Mouse (Mus musculus) right cerebral cortex, adult 18-20 months (tissue): ENCODE data around the gene Ssna1.

Experiments
- DNase-seq: peaks from one replicate; pipeline ENCODE4 v3.0.0; 2022; ENCODE audit warnings: mixed read lengths

Ssna1 gene

DNA sequence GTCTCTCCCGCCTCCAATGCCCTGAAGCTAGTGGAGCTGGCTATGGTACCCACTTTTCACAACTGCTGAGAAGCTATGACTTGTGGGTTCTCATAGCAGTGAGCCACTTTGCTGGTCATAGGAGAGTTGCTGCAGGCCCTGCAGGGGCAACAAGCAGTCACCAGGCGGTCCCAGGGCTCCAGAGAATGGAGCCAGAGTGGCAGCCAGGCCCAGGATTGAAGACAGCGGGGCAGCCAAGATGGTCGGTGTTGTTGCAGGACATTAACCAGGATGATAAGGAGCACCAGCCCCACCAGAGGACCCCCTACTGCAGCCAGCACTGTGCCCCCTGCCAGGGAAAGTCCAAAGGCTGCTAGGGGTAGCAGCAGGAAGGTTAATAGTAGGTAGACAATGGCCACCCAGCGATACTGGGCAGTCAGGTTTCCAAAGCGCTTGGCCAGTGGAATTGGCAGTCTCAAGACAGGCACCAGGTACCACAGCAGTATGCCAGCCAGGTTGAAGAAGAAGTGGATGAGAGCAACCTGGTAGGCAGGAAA lies 43.2 kb downstream of the Ssna1 start:
- DNase-seq = no peak

DNA sequence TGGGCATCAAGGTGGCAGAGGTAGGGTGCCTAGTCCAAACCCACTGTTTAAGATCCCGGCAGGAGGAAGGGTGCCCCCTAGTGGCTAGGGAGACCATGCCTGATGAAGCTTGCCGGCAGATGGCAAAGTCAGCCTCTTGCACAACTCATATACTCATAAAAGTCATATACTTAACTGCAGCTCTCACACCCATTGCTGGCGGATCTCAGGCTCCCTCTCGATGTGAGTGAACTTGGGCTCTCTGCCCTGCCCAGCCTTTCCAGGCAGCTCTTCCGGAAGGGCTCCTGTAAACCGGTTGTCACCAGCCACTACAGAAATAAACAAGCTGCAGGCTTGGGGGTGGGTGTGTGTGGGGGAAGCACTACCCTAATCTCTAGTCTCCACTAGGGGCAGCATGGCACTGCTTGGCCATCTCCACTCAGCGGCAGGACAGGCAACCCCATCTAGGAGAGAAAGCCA lies 43.8 kb downstream of the Ssna1 start:
- DNase-seq = peak; percentile 88

DNA sequence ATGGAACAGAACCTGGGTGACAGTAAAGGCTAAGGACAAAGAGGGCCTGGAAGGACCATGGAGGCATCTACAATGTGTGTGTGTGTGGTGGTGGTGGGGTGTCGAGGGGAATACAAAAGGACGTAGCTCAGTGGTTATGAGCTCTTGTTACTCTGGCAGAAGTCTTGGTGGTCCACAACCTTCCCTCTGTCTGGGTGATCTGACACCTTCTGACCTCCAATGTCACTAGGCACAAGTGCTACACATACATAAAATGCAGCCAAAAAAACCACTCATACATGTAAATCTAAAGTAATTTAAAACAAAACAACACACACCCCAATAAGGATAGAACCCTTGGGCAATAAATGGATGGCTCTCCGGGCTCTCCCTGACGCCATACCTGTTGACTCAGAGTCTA lies 44.8 kb downstream of the Ssna1 start:
- DNase-seq = no peak

DNA sequence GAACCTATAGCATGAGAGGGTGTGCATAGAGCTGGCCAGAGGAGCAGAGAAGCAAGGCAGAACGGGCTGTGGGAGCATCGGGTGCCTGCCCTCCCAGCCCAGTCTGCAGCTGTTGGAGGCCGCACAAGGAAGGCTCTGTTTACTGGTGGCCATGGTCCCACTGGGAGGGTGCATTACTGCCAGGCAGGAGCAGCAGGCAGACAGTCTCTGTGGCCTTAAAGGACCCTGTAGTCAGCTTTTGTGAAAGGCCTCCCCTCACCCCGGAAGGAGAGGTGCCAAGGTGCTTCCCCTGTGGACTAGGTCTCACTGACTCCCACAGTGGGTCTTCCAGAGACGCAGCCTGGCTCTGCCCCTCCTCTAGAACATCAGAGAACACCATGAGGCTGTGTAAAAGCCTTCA lies 45.4 kb downstream of the Ssna1 start:
- peak; percentile 56 for DNase-seq

DNA sequence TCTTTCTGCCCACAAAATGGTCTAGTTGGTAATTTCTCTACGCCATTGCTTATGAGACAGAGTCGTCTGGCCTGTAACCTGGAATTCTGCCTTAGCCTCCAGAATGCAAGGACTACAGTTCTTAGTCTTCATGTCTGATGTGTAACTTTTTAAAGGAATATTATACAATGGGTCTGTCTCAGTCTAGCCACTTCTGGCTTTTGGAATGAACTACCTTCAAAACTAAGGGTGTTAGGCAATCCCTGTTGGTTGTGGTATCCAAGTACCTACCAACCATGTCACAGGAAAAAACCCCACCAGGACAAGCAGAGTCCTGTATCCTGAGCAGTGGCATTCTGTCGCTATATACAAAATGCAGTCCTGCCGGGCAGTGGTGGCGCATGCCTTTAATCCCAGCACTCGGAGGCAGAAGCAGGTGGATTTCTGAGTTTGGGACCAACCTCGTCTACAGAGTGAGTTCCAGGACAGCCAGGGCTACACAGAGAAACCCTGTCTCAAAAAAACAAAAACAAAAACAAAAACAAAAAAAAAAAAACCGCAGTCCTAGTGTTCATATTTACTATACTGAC lies 46.3 kb downstream of the Ssna1 start:
- no peak for DNase-seq

DNA sequence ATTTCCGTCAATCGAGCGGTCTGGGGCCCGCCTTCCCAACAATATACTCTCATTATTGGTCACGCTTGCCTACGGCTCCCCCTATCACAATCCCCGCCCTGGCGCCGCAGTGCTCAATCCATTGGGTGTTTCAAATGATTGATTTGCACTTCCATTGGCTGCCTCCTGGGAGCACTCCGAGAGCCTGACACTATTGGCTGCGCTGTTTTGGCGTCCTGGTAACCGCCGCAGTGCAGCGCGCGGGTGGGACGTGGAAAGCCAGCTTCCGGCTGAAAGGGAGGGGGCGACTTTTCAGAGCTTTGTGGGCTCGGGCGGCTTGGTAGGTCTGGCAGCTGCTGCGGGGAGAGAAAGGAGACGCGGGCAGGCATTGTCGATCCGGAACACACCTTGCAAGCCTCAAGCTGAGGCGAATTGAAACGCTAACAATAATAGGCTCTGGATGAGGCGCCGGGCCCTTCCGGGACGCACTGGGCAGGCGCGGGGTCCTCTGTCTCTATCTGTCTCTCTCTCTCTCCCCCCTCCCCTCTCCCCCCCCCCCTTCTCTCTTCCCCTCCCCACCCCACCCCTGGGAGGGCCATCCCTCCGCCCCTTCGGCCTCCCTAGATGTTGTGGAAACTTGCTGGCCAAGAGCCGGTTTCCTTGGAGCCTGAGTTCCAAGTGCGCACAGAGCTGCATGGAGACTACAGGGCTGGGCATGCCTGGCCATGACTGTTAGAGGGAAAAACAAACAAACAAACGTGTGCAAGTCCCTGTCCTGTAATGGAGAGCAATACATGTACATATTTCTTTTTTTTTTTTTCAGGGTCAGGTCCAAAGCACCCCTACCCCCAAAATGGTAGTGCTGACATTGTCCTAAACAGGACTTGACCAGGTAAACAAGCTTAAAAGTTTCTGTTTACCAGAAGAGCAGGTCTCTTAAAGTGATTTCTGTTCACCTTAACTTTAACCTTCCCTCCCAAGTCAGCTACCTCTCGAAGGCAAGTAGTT lies 47.2 kb downstream of the Ssna1 start:
- peak; percentile 100 for DNase-seq

DNA sequence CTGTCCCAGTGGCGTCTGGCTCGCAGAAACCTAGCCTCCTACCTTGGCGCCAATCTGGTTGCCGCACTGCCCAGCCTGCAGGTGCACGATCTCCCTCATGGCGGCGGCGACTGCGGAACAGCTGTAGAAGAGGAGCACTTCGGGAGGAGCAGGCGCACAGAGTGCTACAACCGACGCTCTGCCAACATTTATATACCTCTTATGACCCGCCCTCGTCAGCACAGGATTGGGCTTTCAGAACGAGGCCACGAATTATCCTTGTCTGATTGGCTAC lies 47.8 kb downstream of the Ssna1 start, which contains the start of gene Tubb4b:
TSS of gene Tubb4b (minus strand) at position 211 of the 274 bp plus-strand sequence.
- no peak for DNase-seq

DNA sequence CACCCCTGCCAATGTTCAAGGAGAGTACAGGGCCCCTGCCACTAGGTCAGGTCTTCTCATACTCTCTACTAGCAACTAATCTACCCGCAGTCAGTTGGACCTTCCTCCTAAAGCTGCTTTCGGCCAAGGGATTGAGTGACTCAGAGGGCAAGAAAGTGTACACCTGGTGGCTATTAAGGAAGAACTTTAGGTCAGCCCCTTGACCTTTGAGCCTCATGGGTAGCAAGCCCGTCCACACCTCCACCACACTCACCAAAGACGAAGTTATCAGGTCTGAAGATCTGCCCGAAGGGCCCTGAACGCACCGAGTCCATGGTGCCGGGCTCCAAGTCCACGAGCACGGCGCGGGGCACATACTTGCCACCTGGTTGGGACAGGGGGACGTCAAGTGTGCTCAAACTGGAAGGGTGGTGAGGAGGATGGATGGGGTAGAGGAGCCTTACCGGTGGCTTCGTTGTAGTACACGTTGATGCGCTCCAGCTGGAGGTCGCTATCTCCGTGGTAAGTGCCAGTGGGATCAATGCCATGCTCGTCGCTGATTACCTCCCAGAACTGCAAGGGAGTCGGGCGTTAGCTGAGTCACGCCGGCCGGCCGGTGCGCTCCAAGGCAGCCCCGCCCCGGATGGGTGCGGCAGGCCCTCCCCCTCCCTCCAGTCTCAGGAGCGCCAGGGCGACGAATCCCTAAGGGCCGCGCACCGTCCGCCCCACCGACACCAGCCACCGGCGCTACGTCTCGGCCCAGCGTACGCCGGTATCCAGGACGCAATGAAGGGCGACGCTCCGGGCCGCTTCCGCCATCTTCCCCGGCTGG lies 48.4 kb downstream of the Ssna1 start:
- peak; percentile 82 for DNase-seq

DNA sequence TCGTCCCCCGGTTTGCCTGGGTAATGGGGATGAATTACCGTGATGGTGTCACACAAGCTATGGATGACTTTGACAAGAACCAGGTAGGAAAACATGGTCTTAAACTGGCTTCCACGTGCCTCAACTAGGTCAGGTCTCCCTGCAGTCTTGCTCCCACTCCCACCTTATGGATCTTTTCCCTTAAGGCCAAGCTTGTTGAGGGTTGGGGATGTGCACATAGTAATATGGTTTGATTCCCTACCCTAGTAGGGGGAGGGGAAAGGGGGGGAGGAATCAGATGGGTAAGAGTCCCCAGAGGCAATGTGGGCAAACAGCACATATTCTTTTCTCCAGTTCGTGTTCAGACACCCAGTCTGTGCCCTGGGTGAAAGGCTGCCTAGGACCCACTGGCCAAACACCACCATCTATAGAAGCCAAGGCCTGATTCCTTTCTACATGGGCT lies 50.9 kb downstream of the Ssna1 start:
- no peak for DNase-seq
